Mouse (Mus musculus) spleen, postnatal 4 days (tissue): ENCODE measurements around the gene Slc26a3.
"Not testable (repeated sequence)": the region's sequence is repeated elsewhere in the genome, so short reads cannot be mapped to it uniquely, and the experiment has no call there.

Experiments used
- DNase-seq, 2 experiments: peaks; one replicate each; pipeline ENCODE4 v3.0.0; 2022; ENCODE audit warnings: low spot score in 2 of 2

Gene Slc26a3

DNA sequence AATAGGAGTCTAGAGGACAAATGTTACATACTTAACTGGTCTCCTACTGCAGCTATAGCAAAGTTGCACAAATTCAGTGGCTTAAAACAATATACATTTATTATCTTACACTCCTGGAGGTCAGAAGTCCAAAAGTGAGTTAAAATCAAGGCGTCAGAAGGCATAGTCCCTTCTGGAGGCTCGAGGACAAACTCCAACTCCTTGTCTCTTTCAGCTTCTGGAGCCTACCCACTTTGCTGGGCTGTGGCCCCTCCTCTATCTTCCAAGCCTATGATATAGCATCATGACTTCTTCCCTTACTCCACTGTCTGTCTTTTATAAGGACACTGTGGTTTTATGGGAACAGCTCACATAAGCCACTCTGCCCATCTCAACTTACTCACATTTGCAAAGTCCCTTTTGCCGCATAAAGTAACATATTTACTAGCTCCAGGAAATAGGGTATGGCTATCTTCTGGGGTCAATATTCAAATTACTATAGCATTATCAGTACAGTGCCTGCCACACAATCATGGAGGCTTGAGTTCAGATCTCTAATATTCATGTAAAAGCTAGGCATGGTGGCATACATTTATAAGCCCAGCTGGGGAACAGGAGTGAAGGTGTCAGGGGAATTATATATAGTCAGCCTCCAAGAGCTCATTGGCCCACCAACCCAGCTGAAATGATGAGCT lies 31.4 kb downstream of the Slc26a3 start:
- DNase-seq = no peak

- DNase-seq = no peak
Observed at GRCm38 (mm10) chr12:31437791-31438190, 47.1 kb downstream of the Slc26a3 start.

- DNase-seq = no peak
Observed at GRCm38 (mm10) chr12:31439612-31440011, 48.9 kb downstream of the Slc26a3 start.

DNA sequence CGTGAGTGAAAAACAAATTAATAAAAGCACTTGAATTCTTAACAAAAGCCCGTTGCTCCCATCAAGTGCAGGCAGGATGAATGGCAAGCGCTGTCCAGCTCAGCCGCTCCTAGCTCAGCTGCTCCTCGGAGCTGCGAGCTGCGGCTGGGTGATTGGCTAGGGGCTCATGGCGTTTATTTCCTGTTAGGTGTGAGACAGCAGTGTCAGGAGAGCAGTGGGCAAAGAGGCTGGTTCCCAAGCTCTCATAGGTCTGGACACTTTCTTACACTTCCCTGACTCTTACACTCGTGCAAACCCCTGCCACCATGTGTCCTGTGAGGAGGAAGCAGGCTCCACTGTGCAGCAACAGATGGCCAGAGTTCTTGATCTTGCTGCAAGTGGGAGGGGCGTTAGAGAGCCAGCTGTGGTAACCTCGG lies 53.5 kb downstream of the Slc26a3 start:
- DNase-seq = no peak

DNA sequence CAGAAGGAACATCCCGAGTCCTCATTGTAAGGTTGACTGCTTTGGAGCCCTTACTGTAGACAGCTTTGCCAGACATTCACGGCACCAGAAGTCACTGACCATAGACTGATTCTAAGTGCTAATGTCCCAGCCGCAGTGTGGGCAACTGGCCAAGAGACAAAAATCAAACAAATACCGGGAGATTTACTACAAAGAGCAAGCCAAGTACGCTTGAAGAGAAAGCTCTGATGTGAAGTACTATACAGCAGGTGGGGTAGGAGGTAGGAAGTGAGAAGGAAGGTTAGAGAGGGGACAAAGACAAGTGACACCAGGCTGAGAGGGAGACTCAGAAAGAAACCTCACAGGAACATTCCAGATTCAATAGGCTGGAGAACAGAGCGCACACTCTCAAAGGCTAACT lies 54.2 kb downstream of the Slc26a3 start:
- no peak for DNase-seq

DNA sequence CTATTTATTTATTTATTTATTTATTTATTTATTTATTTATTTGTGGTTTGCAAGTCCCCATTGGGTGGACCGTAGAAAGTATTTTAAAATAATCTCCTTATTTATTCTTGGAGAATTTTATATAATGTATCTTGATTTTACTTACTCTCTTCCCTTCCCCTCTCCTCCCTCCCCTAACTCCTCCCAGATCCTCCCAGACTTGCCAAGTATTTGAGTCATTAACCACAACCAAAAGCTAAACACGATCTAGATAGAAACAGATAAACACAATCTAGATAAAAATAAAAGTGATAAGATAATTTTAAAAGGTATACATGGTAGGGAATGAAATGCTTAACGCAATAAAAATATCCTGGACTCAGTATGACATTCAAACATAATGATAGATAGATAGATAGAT lies 58.7 kb downstream of the Slc26a3 start:
- DNase-seq = no peak

- no peak for DNase-seq
Observed at GRCm38 (mm10) chr12:31456271-31456670, 65.6 kb downstream of the Slc26a3 start.

GRCm38 (mm10) chr12:31458474-31458873 lies 67.8 kb downstream of the Slc26a3 start:
- no peak for DNase-seq

GRCm38 (mm10) chr12:31460270-31460669 lies 69.6 kb downstream of the Slc26a3 start:
- DNase-seq = not testable (repeated sequence)

DNA sequence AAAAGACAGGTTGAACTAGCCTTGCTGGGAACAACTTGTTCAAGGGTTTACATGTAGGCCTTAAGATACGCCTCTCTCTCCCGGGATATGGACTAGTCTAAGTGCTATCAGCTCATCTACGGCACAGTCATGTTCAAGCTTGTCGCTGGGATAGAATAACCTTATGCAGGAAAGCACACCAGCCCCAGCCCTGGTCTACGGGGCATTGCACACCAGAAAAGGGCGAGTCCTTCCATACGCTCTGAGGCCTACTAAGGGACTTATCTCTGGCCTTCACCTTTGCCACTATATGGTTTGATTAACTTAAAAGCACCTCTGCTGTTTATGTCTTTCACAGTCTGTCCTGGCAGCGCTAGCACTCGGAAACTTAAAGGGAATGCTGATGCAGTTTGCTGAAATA lies 70.7 kb downstream of the Slc26a3 start:
- DNase-seq = no peak

DNA sequence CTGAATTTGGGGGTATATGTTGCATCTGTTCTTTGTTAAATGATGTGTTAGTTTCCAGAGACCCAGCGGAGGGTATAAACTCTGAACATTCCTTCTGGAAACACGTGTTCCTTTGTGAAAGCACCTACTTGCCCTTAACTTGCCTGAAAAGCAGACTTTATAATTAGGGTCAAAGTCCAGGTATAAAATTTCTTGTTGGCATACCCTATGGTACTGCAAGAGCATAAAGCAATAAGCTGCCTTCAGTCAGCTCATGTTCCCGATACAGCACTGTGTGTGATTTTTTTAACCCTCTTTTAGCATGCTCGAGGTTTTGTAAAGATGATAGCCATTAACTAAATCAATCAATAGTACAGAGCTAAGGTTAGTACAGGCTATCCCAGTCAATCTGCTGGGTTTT lies 71.9 kb downstream of the Slc26a3 start:
- no peak for DNase-seq

DNA sequence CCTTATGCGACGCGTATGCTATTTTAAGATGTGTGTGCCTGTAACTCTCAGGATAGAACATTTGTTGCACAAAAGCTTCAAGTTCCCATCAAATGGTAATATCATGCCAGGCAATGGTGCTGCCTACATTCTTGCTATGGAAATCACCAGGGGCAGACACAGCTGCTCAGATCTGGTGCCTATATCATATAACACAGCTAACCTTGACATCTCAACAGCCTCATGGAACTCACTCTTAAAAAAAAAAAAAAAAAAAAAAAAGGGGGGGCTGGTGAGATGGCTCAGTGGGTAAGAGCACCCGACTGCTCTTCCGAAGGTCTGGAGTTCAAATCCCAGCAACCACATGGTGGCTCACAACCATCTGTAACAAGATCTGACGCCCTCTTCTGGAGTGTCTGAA lies 87.5 kb downstream of the Slc26a3 start:
- DNase-seq = not testable (repeated sequence)

- no peak for DNase-seq
Observed at GRCm38 (mm10) chr12:31486431-31486830, 95.8 kb downstream of the Slc26a3 start.

GRCm38 (mm10) chr12:31498936-31499313 lies 108.3 kb downstream of the Slc26a3 start:
- no peak for DNase-seq

DNA sequence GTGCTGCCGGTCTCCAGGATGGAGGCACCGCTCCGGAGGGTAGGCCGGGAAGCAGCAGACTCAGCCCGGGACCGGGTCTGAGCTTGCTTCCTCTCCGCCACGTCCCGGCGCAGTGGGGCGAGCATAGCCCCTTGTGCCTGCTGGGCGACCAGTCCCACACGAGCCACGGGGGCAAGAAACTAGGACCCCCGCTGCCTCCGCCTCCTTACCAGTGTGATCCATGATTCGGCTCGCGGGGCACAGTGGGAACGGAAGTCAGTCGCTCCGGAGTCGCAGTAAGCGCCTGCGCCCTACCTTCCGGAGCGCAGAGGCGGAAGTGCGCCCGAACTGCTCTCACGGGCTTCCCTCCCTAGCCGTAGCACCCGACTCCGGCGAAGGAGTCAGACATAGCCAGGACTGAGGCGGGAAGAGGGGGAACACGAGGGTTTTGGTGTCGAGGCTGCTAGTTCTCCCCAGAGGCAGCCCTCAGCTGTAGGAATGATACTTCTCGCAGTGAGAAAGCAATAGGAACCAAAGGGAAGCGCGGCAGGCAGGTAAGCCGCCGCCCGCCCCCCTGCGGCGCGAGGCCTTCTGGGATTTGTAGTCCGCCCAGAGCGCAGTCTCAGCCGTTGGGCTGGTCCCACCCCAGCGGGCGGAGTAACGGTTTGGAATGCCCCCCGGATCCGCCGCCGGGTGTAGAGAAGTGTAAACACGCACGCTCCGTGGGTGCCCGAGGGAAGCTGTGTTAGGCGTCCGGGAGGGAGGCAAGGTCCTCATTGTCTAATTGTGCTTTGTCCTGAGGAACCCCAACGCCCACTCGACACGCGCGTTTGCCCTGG lies 108.9 kb downstream of the Slc26a3 start, which contains the start of gene Cbll1:
Gene Cbll1, minus strand, starts transcription at position 303 of the 818 bp plus-strand sequence.
- DNase-seq = peak; percentile 93 to 96

DNA sequence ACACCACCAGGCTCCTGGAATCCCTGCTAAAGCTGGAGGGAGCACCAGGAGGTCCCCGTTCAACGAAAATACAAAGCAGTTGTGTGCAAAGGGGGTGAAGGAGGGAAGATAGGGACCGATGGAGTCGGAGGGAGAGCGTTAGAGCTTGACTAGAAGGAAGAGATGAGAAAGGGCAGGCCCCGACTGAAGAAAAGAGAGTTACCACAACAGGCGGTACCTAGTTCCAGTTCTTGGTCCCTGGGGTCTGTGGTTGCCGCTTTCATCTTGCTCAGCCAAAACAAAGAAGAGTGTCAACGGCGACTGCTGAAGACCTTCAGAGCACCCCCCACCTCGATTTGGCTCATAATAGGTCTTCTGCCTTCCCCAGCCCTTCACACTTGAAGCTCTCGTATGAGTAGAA lies 109.5 kb downstream of the Slc26a3 start:
- DNase-seq = peak in 1 of 2 experiments; percentile 47

DNA sequence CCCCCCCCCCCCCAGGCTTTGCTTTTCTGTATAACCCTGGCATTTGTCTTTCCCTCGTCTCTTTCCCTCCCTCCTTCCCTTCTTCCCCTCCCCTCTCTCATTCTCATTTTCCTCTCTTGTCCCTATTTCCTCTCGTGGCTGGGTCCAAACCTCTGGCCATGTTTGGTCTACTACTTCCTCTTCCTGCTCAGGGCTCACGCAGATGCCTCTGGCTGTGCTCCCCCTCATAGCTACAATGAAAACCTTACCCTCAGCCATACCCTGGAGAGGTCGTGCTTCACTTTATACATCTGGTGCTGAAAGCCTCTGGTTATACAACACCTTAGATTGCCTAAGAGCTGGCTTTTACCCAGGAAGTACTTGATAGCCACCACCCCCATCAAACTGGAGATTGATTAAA lies 110.6 kb downstream of the Slc26a3 start:
- no peak for DNase-seq

DNA sequence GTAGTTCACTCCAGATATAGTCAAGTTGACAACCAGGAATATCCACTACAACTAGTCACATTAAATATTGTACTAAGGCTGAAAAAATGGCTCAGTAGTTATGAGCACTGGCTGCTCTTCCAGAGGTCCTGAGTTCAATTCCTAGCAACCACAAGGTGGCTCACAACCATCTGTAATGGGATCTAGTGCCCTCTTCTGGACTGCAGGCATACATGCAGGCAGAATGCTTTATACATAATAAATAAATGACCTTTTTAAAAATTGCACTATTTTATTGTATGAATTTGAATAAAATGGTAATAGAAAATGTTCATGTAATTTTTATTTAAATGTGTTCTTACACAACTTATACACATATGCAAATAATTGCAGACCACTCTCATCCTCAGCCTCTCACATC lies 112.5 kb downstream of the Slc26a3 start:
- no peak for DNase-seq

DNA sequence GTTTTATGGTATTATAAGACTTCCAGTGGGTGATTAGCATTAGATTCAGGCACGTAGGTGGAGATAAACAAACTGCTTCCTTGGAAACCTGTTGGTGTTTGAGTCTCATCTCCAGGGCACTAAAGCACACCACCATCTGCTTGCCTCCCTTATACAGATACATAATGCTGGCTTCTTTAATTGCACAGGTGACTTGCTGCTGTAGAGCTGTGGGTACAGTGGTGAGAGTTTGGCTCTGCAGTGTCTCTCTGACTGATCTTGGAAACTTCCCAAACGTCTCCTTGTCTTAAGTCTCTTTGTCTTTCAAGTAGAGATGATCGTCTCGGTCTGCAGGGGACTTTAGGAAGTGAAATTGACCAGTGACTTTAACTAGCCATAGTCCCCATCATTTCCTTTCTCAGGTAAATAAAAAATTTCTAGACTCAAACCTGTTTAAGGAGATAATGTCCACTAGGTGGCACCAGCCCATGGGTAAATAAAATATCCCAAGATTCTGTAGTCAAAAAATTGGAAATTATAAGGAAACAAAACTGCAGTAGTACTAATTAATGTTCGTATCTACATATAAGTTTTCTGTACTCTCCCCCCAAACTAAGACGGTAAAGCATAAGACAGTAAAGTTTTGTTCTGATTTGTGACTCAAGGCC lies 117.2 kb downstream of the Slc26a3 start:
- DNase-seq = no peak

- no peak for DNase-seq
Observed at GRCm38 (mm10) chr12:31508496-31508895, 117.8 kb downstream of the Slc26a3 start.

DNA sequence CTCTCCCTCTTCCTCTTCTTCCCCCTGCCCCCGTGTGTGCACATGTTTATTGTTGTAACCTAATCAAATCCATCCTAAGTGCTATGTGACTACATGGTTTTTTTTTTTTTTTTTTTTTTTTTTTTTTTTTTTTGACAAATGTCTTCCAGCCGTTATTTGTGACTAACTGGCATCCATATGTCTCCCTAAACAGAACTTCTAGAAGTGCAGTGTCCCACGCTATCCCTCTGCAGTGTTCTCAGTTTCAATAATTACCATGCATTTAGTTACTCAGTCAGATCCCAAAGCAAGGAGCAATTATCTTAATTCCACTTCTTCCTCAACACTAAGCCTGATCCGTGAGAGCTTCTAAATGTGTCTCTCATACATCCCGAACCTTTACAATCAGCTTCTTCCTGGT lies 120.5 kb downstream of the Slc26a3 start:
- DNase-seq = no peak

DNA sequence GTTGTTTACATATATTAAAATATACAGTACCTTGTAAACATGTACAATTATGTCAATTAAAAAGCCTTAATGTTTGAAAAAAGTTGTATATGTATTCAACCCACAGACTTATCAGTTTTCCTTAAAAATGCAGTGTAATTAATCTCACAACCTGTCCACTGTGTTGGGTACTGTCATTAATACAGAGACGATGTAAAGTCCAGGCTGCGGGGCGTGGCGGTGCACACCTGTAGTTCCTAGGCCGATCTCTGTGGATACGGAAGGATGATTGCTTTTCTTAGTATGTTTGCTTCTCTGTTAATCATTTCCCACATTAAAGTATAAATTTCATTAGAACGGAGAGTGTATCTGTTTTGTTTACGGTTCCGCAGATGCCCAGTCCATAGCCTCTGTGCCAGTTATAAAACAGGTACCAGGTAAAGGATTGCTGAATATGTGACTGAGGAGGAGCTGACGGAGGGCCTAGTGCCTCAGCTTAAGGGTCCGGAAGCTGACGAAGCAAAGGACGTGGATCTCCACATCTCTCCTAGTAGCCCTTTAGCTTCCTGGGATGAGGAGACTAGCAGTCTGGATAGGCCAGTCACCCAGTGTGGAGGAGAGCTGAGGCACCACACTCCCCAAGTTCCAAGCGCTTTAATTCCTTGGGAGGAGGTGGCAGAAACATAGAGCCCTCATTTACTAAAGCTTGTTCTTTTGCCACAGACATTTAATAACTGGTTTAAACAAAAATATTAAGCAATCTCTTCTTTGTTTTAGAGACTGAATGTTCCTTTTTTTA lies 122.2 kb downstream of the Slc26a3 start:
- DNase-seq = no peak
